13 mouse cellular contexts compared by ENCODE assay signal in genomic region chr7:114139400-114139799, GRCm38 (mm10).
"Had no signal": no experiment of that assay in that cellular context is flagged by ENCODE, and none has a peak within 500 bp of the region (broad histone marks: within the 10 kb centered on the region; RNA-seq: fewer than 3 reads in every experiment).

No protein-coding gene starts in this region.

- H3K27me3 ChIP-seq: intestine, embryonic 15.5 days; kidney, embryonic 15.5 days; liver, embryonic 13.5 days; midbrain, embryonic 12.5 days; midbrain, embryonic 15.5 days; neural tube, embryonic 13.5 days had no signal

- H3K27ac ChIP-seq: intestine, embryonic 15.5 days; kidney, embryonic 15.5 days; liver, embryonic 13.5 days; macrophage; midbrain, embryonic 12.5 days; midbrain, embryonic 15.5 days; neural tube, embryonic 13.5 days had no signal

- H3K4me3 ChIP-seq: intestine, embryonic 15.5 days; kidney, embryonic 15.5 days; liver, embryonic 13.5 days; midbrain, embryonic 12.5 days; midbrain, embryonic 15.5 days; neural tube, embryonic 13.5 days had no signal

- H3K4me1 ChIP-seq: intestine, embryonic 15.5 days; kidney, embryonic 15.5 days; liver, embryonic 13.5 days had no signal

- ATAC-seq: intestine, embryonic 15.5 days; midbrain, embryonic 15.5 days had no signal

- H3K36me3 ChIP-seq: intestine, embryonic 15.5 days; kidney, embryonic 15.5 days; liver, embryonic 13.5 days; midbrain, embryonic 12.5 days; midbrain, embryonic 15.5 days; neural tube, embryonic 13.5 days had no signal

- DNase-seq: kidney, adult 11 months; kidney, adult 8-10 months; kidney, postnatal 10 days; kidney, postnatal 36 days; liver, embryonic 13.5 days; lung, adult 2 months; lung, postnatal 14 days had no signal
